Mouse (Mus musculus) left cerebral cortex, adult 2 months (tissue): Measurements from ENCODE around the gene Adi1. TPM values are rescaled to one million over a fixed set of nuclear protein-coding genes. Genes with fewer than 3 reads are reported as not detected.
A peak's percentile ranks its signal among the peaks of the same experiment; 100 is the strongest.

Source experiments
- DNase-seq, 2 experiments: peaks; one replicate each; pipeline ENCODE4 v3.0.0; 2021 to 2022; ENCODE audit warnings: low spot score in 2 of 2, mixed read lengths in 1 of 2; ENCODE audit errors: extremely low spot score in 1 of 2
- H3K27ac ChIP-seq: fragments of 200-600 bp; 2 replicates; pipeline ENCODE4 v1.8.1; 2022
- H3K4me3 ChIP-seq: fragments of 200-600 bp; 2 replicates; pipeline ENCODE4 v1.8.1; 2022
- CTCF ChIP-seq: fragments of 200-600 bp; IDR thresholded peaks from 2 replicates; pipeline ENCODE4 v1.8.1; 2022; ENCODE audit warnings: antibody characterized with exemption, mild to moderate bottlenecking, moderate library complexity
- intact Hi-C: fragments of 180-260 bp; cut with DNase I; formaldehyde crosslinking; loops from one replicate; pipeline ENCODE4 v1.15.1; 2025
- total RNA-seq, 2 experiments: library from RNA; stranded (reverse); gene quantifications; 2 replicates each; pipeline ENCODE4 v1.2.3; 2021

Gene Adi1
- total RNA-seq, 2 experiments from 2014 or later: 32.2 to 33.0 TPM

GRCm38 (mm10) chr12:28666734-28667133, 8.3 kb upstream of the Adi1 start:
- intact Hi-C loops: no loop called here
- DNase-seq: no peak
- H3K27ac ChIP-seq: no peak overlapping the region
- no peak for TF ChIP-seq CTCF
- H3K4me3 ChIP-seq: no peak overlapping the region

DNA sequence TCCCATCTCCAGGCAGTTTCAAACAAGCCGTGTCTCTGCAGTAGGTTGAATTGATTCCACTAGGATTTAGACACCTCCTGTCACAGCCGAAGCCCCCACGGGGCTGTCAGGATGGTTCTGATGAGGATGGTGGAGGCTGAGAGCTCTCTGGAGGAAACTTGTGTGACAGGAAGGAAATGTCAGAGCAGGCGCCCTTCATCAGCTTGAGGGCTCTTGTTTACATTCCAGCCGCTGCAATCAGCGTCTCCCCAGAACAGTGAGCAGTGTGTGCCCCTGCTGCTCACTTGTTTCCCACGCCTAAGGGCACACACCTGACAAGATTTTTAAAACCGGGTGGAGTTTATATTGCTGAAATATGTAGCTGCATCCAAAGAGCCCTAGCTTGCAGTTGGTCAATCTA, 7.7 kb upstream of the Adi1 start:
- Histone ChIP-seq H3K27ac (no peak overlapping the region), H3K4me3 (no peak overlapping the region)
- DNase-seq: no peak
- TF ChIP-seq CTCF: no peak
- intact Hi-C loops: no loop called here

DNA sequence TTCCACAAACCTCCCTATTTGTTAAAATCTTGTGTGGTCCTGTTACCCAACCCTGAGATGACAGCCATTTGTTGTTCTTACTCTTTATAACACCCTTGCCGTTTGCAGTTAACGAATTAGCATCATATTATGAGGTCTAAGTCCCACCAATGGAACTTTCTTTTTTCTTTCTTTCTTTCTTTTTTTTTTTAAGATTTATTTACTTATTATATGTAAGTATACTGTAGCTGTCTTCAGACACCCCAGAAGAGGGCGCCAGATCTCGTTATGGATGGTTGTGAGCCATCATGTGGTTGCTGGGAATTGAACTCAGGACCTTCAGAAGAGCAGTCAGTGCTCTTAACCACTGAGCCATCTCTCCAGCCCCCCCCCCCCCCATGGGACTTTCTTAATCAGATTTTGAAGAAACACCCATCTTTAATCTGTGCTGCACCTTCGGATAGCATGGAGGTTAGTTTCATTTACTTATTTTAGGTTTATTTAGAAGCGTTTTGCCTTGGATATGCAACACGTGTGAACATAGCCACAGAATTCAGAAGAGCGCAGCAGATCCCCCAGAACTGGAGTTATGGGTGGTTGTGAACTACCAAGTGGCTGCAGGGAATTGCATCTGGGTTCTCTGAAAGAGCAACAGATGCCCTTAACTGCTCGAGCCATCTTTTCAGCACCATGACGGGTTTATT, 852 bp upstream of the Adi1 start:
- no peak; the same call in none of the 2 replicates for TF ChIP-seq CTCF
- intact Hi-C loops: no loop called here
- Histone ChIP-seq H3K27ac (peak overlapping the region; percentile 97), H3K4me3 (peak overlapping the region; percentile 57)
- no peak for DNase-seq

DNA sequence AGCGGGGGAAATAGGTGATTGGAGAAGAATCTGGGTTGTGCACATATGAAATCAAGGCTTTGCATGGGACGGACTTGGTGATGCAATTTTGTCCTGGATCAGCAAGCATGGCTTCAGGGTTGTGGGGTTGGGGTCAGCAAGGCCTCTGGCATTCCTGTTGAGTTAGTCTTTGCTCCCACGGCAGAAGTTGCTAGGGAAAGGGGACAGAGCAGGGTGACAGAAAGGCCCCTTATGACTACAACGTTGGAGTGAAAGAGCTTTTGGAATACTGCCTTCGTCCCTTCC, 836 bp downstream of the Adi1 start:
- intact Hi-C loops: no loop called here
- DNase-seq: no peak
- TF ChIP-seq CTCF: no peak
- Histone ChIP-seq H3K27ac (peak overlapping the region; percentile 97), H3K4me3 (peak overlapping the region; percentile 57)

GRCm38 (mm10) chr12:28684674-28685073, 9.6 kb downstream of the Adi1 start:
- no peak for TF ChIP-seq CTCF
- DNase-seq: no peak
- Histone ChIP-seq H3K27ac (no peak overlapping the region), H3K4me3 (no peak overlapping the region)
- intact Hi-C loops: no loop called here

- Histone ChIP-seq H3K4me3 (no peak overlapping the region), H3K27ac (no peak overlapping the region; the same call in 1 of the 2 replicates)
- intact Hi-C loops: no loop called here
- no peak for TF ChIP-seq CTCF
- DNase-seq: no peak
Observed at GRCm38 (mm10) chr12:28685771-28686170, 10.7 kb downstream of the Adi1 start.

- Histone ChIP-seq H3K4me3 (no peak overlapping the region), H3K27ac (peak overlapping the region; percentile 40; the same call in 1 of the 2 replicates)
- no peak for TF ChIP-seq CTCF
- intact Hi-C loops: no loop called here
- no peak for DNase-seq
Observed at GRCm38 (mm10) chr12:28686199-28686879, 11.3 kb downstream of the Adi1 start.

DNA sequence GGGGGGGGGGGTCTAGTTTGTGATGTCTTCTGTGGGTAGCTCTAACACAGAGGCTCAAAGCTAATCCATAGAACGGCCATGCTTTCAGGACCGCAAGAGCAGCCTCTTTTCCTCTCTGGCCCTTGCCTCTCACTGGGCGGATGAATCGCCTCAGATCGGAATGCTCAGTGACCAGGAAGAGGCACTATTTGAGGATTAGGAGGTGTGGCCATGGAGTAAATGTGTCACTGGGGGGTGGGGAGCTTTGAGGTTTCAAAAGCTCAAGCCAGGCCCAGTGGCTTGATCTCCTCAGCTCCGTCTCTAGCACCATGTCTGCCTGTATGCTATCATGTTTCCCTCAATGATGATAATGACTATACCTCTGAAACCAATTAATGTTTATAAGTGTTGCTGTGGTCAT, 14.0 kb downstream of the Adi1 start:
- no peak overlapping the region for H3K27ac ChIP-seq
- intact Hi-C loops: no loop called here
- DNase-seq: no peak
- TF ChIP-seq CTCF: no peak
- no peak overlapping the region for H3K4me3 ChIP-seq

- Histone ChIP-seq H3K27ac (peak overlapping the region; percentile 69), H3K4me3 (no peak overlapping the region)
- intact Hi-C loops: no loop called here
- no peak for DNase-seq
- TF ChIP-seq CTCF: no peak
Observed at GRCm38 (mm10) chr12:28690730-28691129, 15.7 kb downstream of the Adi1 start.

DNA sequence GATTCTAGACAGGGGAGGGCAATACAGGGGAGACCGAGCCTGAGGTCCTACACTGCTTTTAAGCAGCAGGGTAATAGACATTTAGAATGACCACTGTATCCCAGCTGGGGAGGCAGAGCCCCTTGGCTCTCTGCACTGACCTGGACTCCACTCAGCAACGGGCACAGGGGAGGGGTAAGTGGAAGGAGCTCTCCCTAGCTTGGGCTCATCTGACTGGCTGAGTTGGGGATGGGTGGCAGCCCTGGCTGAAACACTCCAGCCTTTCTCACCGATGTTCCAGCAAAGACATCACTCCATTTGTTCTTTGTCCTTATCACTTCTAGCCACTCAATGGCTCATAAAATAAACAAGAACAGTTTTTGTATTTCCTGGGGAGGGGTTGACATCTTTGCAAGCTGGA, 18.7 kb downstream of the Adi1 start:
- TF ChIP-seq CTCF: no peak
- intact Hi-C loops: no loop called here
- DNase-seq: no peak

GRCm38 (mm10) chr12:28694231-28694630, 19.2 kb downstream of the Adi1 start:
- Histone ChIP-seq H3K4me3 (no peak overlapping the region), H3K27ac (peak overlapping the region; percentile 38)
- TF ChIP-seq CTCF: no peak
- no peak for DNase-seq
- intact Hi-C loops: no loop called here

More for the DNA sequence above, 18.7 kb downstream of the Adi1 start:
- Histone ChIP-seq H3K4me3 (no peak overlapping the region), H3K27ac (no peak overlapping the region)

- Histone ChIP-seq H3K27ac (peak overlapping the region; percentile 38), H3K4me3 (no peak overlapping the region)
- no peak for DNase-seq
- no peak for TF ChIP-seq CTCF
- intact Hi-C loops: no loop called here
Observed at GRCm38 (mm10) chr12:28694776-28695175, 19.7 kb downstream of the Adi1 start.
